Mouse (Mus musculus): ENCODE results near the gene Cdh24.
A peak's percentile ranks its signal among the peaks of the same experiment; 100 is the strongest.
"Not testable (repeated sequence)": the region's sequence is repeated elsewhere in the genome, so short reads cannot be mapped to it uniquely, and the experiment has no call there.

Gene Cdh24

GRCm38 (mm10) chr14:54642224-54642944 is 1.2 kb upstream of the Cdh24 start:
- DNase-seq (ENCODE audit: low spot score in 2 of 2) = no peak

- no peak for DNase-seq (ENCODE audit: low spot score in 2 of 2)
These were observed 239 bp downstream of the Cdh24 start, which contains the start of gene Gm17606 for GRCm38 (mm10) chr14:54640946-54641304. Gene Gm17606, plus strand, starts transcription at chr14:54640952.

- DNase-seq (ENCODE audit: low spot score in 2 of 2) = no peak
These were observed 1.0 kb downstream of the Cdh24 start for GRCm38 (mm10) chr14:54640121-54640520.

GRCm38 (mm10) chr14:54638210-54638609 is 3.0 kb downstream of the Cdh24 start:
- DNase-seq (ENCODE audit: low spot score in 2 of 2) = no peak

- no peak for DNase-seq (ENCODE audit: low spot score in 2 of 2)
These were observed 4.2 kb downstream of the Cdh24 start for GRCm38 (mm10) chr14:54636954-54637353.

GRCm38 (mm10) chr14:54634182-54634581 is 7.0 kb downstream of the Cdh24 start:
- DNase-seq (ENCODE audit: low spot score in 2 of 2) = no peak

- no peak for DNase-seq (ENCODE audit: low spot score in 2 of 2)
These were observed 8.9 kb downstream of the Cdh24 start for GRCm38 (mm10) chr14:54632252-54632651.

GRCm38 (mm10) chr14:54631240-54631599 is 9.9 kb downstream of the Cdh24 start:
- DNase-seq (ENCODE audit: low spot score in 2 of 2) = no peak

GRCm38 (mm10) chr14:54630583-54631239 is 10.5 kb downstream of the Cdh24 start:
- no peak for DNase-seq (ENCODE audit: low spot score in 2 of 2)

- DNase-seq (ENCODE audit: low spot score in 2 of 2) = no peak
These were observed 11.4 kb downstream of the Cdh24 start for GRCm38 (mm10) chr14:54629797-54630196.

- no peak for DNase-seq (ENCODE audit: low spot score in 2 of 2)
These were observed 13.1 kb downstream of the Cdh24 start for GRCm38 (mm10) chr14:54628103-54628502.

GRCm38 (mm10) chr14:54624976-54625375 is 16.2 kb downstream of the Cdh24 start:
- DNase-seq (ENCODE audit: low spot score in 2 of 2) = no peak

GRCm38 (mm10) chr14:54623334-54623733 is 17.8 kb downstream of the Cdh24 start:
- DNase-seq (ENCODE audit: low spot score in 2 of 2) = no peak

GRCm38 (mm10) chr14:54621133-54621532 is 20.0 kb downstream of the Cdh24 start, which contains the start of gene Psmb11:
Gene Psmb11, plus strand, starts transcription at chr14:54621433.
- DNase-seq (ENCODE audit: low spot score in 2 of 2) = no peak

GRCm38 (mm10) chr14:54617897-54618365 is 23.2 kb downstream of the Cdh24 start, which contains the start of gene Psmb5:
Gene Psmb5, minus strand, starts transcription at chr14:54618022.
- DNase-seq (ENCODE audit: low spot score in 2 of 2) = peak in 1 of 2 experiments; percentile 92

GRCm38 (mm10) chr14:54617152-54617896 is 23.8 kb downstream of the Cdh24 start:
- no peak for DNase-seq (ENCODE audit: low spot score in 2 of 2)

- no peak for DNase-seq (ENCODE audit: low spot score in 2 of 2)
These were observed 24.8 kb downstream of the Cdh24 start for GRCm38 (mm10) chr14:54616226-54616825.

GRCm38 (mm10) chr14:54614130-54614529 is 27.0 kb downstream of the Cdh24 start:
- not testable (repeated sequence) for DNase-seq (ENCODE audit: low spot score in 2 of 2)

- peak in 1 of 2 experiments; percentile 66 for DNase-seq (ENCODE audit: low spot score in 2 of 2)
These were observed 30.5 kb downstream of the Cdh24 start for GRCm38 (mm10) chr14:54610648-54611047.

- no peak for DNase-seq (ENCODE audit: low spot score in 2 of 2)
These were observed 31.2 kb downstream of the Cdh24 start for GRCm38 (mm10) chr14:54609962-54610361.

GRCm38 (mm10) chr14:54609245-54609644 is 31.9 kb downstream of the Cdh24 start:
- no peak for DNase-seq (ENCODE audit: low spot score in 2 of 2)

GRCm38 (mm10) chr14:54607226-54607625 is 33.9 kb downstream of the Cdh24 start:
- no peak for DNase-seq (ENCODE audit: low spot score in 2 of 2)
